Mouse (Mus musculus) heart, adult 2 months (tissue): Measurements from ENCODE around the gene Tufm. TPM values are rescaled to one million over a fixed set of nuclear protein-coding genes. Genes with fewer than 3 reads are reported as not detected.
A peak's percentile ranks its signal among the peaks of the same experiment; 100 is the strongest.

Source experiments
- DNase-seq, 2 experiments: peaks; one replicate each; pipeline ENCODE4 v3.0.0; 2021
- H3K27ac ChIP-seq: fragments of 200-600 bp; 2 replicates; pipeline ENCODE4 v1.8.1; 2022
- H3K27me3 ChIP-seq: fragments of 200-500 bp; 2 replicates; pipeline ENCODE4 v1.6.1; 2012; ENCODE audit warnings: mild to moderate bottlenecking, low read length, inconsistent platforms, mixed read lengths; ENCODE audit not compliant: control insufficient read depth, insufficient read depth
- H3K36me3 ChIP-seq: fragments of 200-500 bp; 2 replicates; pipeline ENCODE4 v1.6.1; 2012; ENCODE audit warnings: low read length, inconsistent platforms; ENCODE audit not compliant: control insufficient read depth, insufficient read depth
- H3K4me1 ChIP-seq: fragments of 200-500 bp; 2 replicates; pipeline ENCODE4 v1.6.1; 2011; ENCODE audit warnings: low read length; ENCODE audit not compliant: control insufficient read depth, insufficient read depth
- H3K4me3 ChIP-seq: fragments of 200-600 bp; 2 replicates; pipeline ENCODE4 v1.8.1; 2022
- H3K79me2 ChIP-seq: fragments of 200-500 bp; replicated peaks from 2 replicates; pipeline ENCODE4 v1.6.1; 2012; ENCODE audit warnings: mild to moderate bottlenecking, inconsistent platforms, low read length, moderate library complexity, mixed read lengths; ENCODE audit not compliant: control insufficient read depth, insufficient read depth
- H3K9ac ChIP-seq: fragments of 200-500 bp; 2 replicates; pipeline ENCODE4 v1.6.1; 2012; ENCODE audit warnings: low read depth, mild to moderate bottlenecking, control low read depth, inconsistent platforms, low read length, mixed read lengths
- CTCF ChIP-seq: fragments of 200-600 bp; IDR thresholded peaks from 2 replicates; pipeline ENCODE4 v1.8.1; 2022; ENCODE audit warnings: antibody characterized with exemption, mild to moderate bottlenecking, moderate library complexity
- EP300 ChIP-seq: fragments of 200-500 bp; IDR thresholded peaks from 2 replicates; pipeline ENCODE4 v1.6.1; 2011; ENCODE audit warnings: low read depth, low read length, control low read depth; ENCODE audit not compliant: insufficient read depth
- POLR2A ChIP-seq: fragments of 200-500 bp; IDR thresholded peaks from 2 replicates; pipeline ENCODE4 v1.6.1; 2011; ENCODE audit warnings: mild to moderate bottlenecking, low read depth, low read length, control low read depth; ENCODE audit not compliant: insufficient read depth
- WGBS: fragments of 180-500 bp; shearing (Covaris S2); methylation state at CpG from one replicate; pipeline ENCODE4 v1.1.7; 2018; 5-methylcytosine and 5-hydroxymethylcytosine counted together
- intact Hi-C: fragments of 180-260 bp; cut with DNase I; formaldehyde crosslinking; loops from one replicate; pipeline ENCODE4 v1.15.1; 2025
- polyA plus RNA-seq: library from polyadenylated mRNA; depleted of rRNA; stranded (reverse); fragments of >200 nt; gene quantifications from 2 replicates; pipeline ENCODE4 v1.2.3, GENCODE M21; 2012
- total RNA-seq, 2 experiments: library from RNA; stranded (reverse); gene quantifications; 2 replicates each; pipeline ENCODE4 v1.2.3; 2021

The Tufm gene
- total and polyA plus RNA-seq, 3 experiments, result 271 to 314 (median 288) TPM

GRCm38 (mm10) chr7:126472306-126472705 lies 14.9 kb upstream of the Tufm start:
- 73% methylated on average over 13 of the region's 13 CpGs for WGBS
- intact Hi-C loops, result no loop called here
- H3K9ac ChIP-seq, result no peak overlapping the region
- H3K79me2 ChIP-seq, result no peaks in the 10 kb centered on the region
- no peak overlapping the region for H3K4me3 ChIP-seq
- TF ChIP-seq POLR2A (no peak), EP300 (no peak), CTCF (no peak)
- peaks cover 2% of the 10 kb centered on the region for H3K4me1 ChIP-seq
- no peak for DNase-seq
- H3K36me3 ChIP-seq, result no peaks in the 10 kb centered on the region
- H3K27me3 ChIP-seq, result no peaks in the 10 kb centered on the region
- no peak overlapping the region for H3K27ac ChIP-seq

DNA sequence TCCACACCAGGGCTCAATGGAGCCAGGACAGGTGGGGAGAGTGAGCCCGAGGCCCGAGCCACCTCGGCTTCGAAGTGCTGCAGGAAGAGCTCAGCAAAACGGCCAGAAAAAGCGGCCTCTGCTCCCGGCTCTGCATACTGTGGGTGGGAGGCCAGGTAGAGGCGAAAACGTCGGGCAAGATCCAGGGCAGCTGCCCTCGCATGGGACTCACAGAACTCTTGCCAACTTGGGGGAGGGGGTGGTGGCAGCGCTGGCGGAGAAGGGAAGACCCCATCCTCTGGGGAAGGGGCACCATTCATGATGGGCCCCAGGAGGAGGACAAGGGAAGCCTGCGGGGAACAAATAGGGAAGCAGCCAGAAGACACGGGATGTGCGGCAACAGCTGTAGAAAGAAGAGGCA lies 14.4 kb upstream of the Tufm start:
- no peak for DNase-seq
- TF ChIP-seq EP300, result no peak
- no peak for TF ChIP-seq POLR2A
- no peak for TF ChIP-seq CTCF
- Histone ChIP-seq H3K4me1 (peaks cover 2% of the 10 kb centered on the region), H3K9ac (no peak overlapping the region), H3K79me2 (no peaks in the 10 kb centered on the region), H3K36me3 (no peaks in the 10 kb centered on the region), H3K27me3 (no peaks in the 10 kb centered on the region), H3K27ac (no peak overlapping the region), H3K4me3 (no peak overlapping the region)
- intact Hi-C loops, result no loop called here
- 86% methylated on average over 16 of the region's 16 CpGs for WGBS

- Histone ChIP-seq H3K9ac (no peak overlapping the region), H3K27me3 (no peaks in the 10 kb centered on the region), H3K36me3 (no peaks in the 10 kb centered on the region), H3K4me1 (peaks cover 2% of the 10 kb centered on the region), H3K4me3 (peak overlapping the region; percentile 66), H3K27ac (no peak overlapping the region; the same call in 1 of the 2 replicates), H3K79me2 (no peaks in the 10 kb centered on the region)
- 57% methylated on average over 9 of the region's 9 CpGs for WGBS
- DNase-seq, result no peak
- TF ChIP-seq EP300 (no peak), CTCF (no peak), POLR2A (no peak)
- intact Hi-C loops, result loop anchor here (2.0 kb wide), 1 partner anchor 93 kb away; the partner anchor contains the start of gene Eif3c
These were observed 13.6 kb upstream of the Tufm start for GRCm38 (mm10) chr7:126473470-126474086.

DNA sequence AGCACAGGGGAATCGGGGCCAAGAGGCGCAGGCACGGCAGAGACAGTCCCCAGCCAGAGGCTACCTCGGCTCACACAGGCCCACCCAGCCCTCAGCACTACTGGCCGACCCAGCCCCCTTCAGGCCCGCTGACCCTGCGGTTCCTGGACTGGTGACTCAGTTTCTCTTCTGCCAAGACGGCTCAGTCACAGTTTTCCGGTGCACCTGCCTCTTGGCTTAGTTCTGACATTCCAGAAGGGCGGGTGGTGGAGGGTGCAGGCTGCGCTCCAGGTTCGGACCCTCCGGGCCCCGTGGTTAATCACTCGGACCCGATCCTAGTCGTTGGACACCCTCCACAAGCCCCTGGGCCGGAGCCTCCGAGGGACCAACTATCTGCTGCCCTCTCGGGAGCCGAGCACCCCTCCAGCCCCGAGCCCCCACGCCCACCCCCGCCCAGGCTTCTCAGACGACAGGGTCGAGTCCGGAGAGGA lies 12.6 kb upstream of the Tufm start:
- intact Hi-C loops, result loop anchor here (2.0 kb wide), 1 partner anchor 92 kb away; the partner anchor contains the start of gene Eif3c
- TF ChIP-seq CTCF, result no peak
- TF ChIP-seq EP300, result no peak
- no peak for TF ChIP-seq POLR2A
- Histone ChIP-seq H3K27me3 (no peaks in the 10 kb centered on the region), H3K4me1 (peaks cover 2% of the 10 kb centered on the region), H3K27ac (peak overlapping the region; percentile 95), H3K4me3 (peak overlapping the region; percentile 66), H3K79me2 (no peaks in the 10 kb centered on the region), H3K36me3 (no peaks in the 10 kb centered on the region), H3K9ac (peak overlapping the region; percentile 84)
- WGBS, result 0% methylated on average over 26 of the region's 27 CpGs
- peak in 1 of 2 experiments; percentile 36 for DNase-seq

- H3K36me3 ChIP-seq, result no peaks in the 10 kb centered on the region
- DNase-seq, result peak; percentile 89 to 92
- peak within 1 kb of the TSS; percentile 66 for H3K4me3 ChIP-seq
- peaks cover 2% of the 10 kb centered on the region for H3K4me1 ChIP-seq
- no peaks in the 10 kb centered on the region for H3K27me3 ChIP-seq
- H3K79me2 ChIP-seq, result no peaks in the 10 kb centered on the region
- H3K9ac ChIP-seq, result peak within 1 kb of the TSS; percentile 84
- peak; percentile 57 for TF ChIP-seq CTCF
- peak; percentile 25; the same call in 1 of the 2 replicates for TF ChIP-seq EP300
- peak; percentile 89 for TF ChIP-seq POLR2A
- H3K27ac ChIP-seq, result peak within 1 kb of the TSS; percentile 95
- intact Hi-C loops, result loop anchor here (2.0 kb wide), 1 partner anchor 92 kb away; the partner anchor contains the start of gene Eif3c
- under 1% methylated on average over 53 of the region's 53 CpGs for WGBS
These were observed 12.1 kb upstream of the Tufm start, which contains the start of gene Sh2b1 for GRCm38 (mm10) chr7:126474993-126475581. Gene Sh2b1, minus strand, starts transcription at chr7:126475424.

GRCm38 (mm10) chr7:126481699-126482098 lies 5.5 kb upstream of the Tufm start:
- DNase-seq, result no peak
- TF ChIP-seq EP300 (no peak), CTCF (peak; percentile 88), POLR2A (no peak)
- Histone ChIP-seq H3K9ac (no peak overlapping the region), H3K36me3 (no peaks in the 10 kb centered on the region), H3K79me2 (no peaks in the 10 kb centered on the region), H3K27ac (peak overlapping the region; percentile 65), H3K27me3 (no peaks in the 10 kb centered on the region), H3K4me1 (no peaks in the 10 kb centered on the region), H3K4me3 (peak overlapping the region; percentile 53)
- WGBS, result 14% methylated on average over 5 of the region's 5 CpGs
- intact Hi-C loops, result loop anchor here (1.0 to 5.0 kb wide), 3 partner anchors 47 to 156 kb away; partner anchors contain the start of gene Nfatc2ip
